Mouse (Mus musculus) cerebellum, adult 2 months (tissue): ENCODE measurements around the gene Inpp4b. TPM values are rescaled to one million over a fixed set of nuclear protein-coding genes. Genes with fewer than 3 reads are reported as not detected.

Experiments
- DNase-seq, 2 experiments: peaks; one replicate each; pipeline ENCODE4 v3.0.0; 2021
- H3K27ac ChIP-seq: fragments of 200-500 bp; 2 replicates; pipeline ENCODE4 v1.5.1; 2012; ENCODE audit warnings: low read length, control low read depth, inconsistent platforms; ENCODE audit not compliant: insufficient read depth
- H3K27me3 ChIP-seq: fragments of 200-500 bp; 2 replicates; pipeline ENCODE4 v1.6.1; 2012; ENCODE audit warnings: inconsistent platforms, mild to moderate bottlenecking, low read length, moderate library complexity; ENCODE audit not compliant: control insufficient read depth, insufficient read depth
- H3K4me1 ChIP-seq: fragments of 200-500 bp; 2 replicates; pipeline ENCODE4 v1.6.1; 2011; ENCODE audit warnings: low read length; ENCODE audit not compliant: control insufficient read depth, insufficient read depth
- H3K4me3 ChIP-seq: fragments of 200-500 bp; replicated peaks from 2 replicates; pipeline ENCODE3; 2011; ENCODE audit warnings: mild to moderate bottlenecking, low read depth, low read length, control low read depth; ENCODE audit not compliant: insufficient read depth
- CTCF ChIP-seq: fragments of 200-500 bp; IDR thresholded peaks from 2 replicates; pipeline ENCODE4 v1.5.1; 2011; ENCODE audit warnings: low read depth, mild to moderate bottlenecking, control low read depth, low read length, moderate library complexity, borderline replicate concordance; ENCODE audit not compliant: insufficient read depth
- POLR2A ChIP-seq: fragments of 200-500 bp; IDR thresholded peaks from 2 replicates; pipeline ENCODE4 v1.6.1; 2011; ENCODE audit warnings: low read length, control low read depth, borderline replicate concordance; ENCODE audit not compliant: insufficient read depth
- WGBS: fragments of 180-500 bp; shearing (Covaris S2); methylation state at CpG from one replicate; pipeline ENCODE4 v1.1.7; 2018; 5-methylcytosine and 5-hydroxymethylcytosine counted together
- polyA plus RNA-seq: library from polyadenylated mRNA; depleted of rRNA; stranded (reverse); fragments of >200 nt; gene quantifications from 2 replicates; pipeline ENCODE4 v1.2.3, GENCODE M21; 2012

Inpp4b gene
- polyA plus RNA-seq, 1 experiment, result 11.8 TPM

GRCm38 (mm10) chr8:81694893-81695292 is 352.5 kb downstream of the Inpp4b start:
- H3K4me1 ChIP-seq, result no peaks in the 10 kb centered on the region
- no peak overlapping the region for H3K4me3 ChIP-seq
- no peak for DNase-seq
- no peaks in the 10 kb centered on the region for H3K27me3 ChIP-seq
- WGBS, result 60% methylated on average over 2 of the region's 2 CpGs
- TF ChIP-seq POLR2A, result no peak
- TF ChIP-seq CTCF, result no peak
- no peak overlapping the region for H3K27ac ChIP-seq

DNA sequence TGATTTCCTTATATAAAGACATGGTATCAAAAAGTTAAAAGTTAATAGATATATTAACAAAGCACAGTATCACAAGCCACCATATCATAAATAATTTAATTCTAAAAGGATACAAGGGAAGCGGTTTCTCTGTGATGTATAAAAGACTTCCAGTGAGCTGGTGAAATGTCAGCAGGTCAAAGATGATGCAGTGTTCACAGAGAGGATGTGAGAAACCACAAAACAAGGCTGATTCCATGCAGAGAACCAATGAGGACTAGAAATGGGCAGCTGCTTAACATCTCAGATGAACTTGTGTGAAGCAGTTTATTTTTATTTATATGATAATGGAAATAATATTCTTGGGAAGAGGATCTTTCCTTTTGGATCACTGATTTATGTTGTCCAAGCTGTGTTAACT is 359.7 kb downstream of the Inpp4b start:
- Histone ChIP-seq H3K27me3 (no peaks in the 10 kb centered on the region), H3K4me3 (no peak overlapping the region), H3K27ac (no peak overlapping the region), H3K4me1 (0 out of 2 replicates have a peak, but pooled peaks cover 2% of the 10 kb centered on the region)
- DNase-seq, result no peak
- WGBS, result 88% methylated on average over 1 of the region's 1 CpGs
- TF ChIP-seq POLR2A, result no peak
- TF ChIP-seq CTCF, result no peak

DNA sequence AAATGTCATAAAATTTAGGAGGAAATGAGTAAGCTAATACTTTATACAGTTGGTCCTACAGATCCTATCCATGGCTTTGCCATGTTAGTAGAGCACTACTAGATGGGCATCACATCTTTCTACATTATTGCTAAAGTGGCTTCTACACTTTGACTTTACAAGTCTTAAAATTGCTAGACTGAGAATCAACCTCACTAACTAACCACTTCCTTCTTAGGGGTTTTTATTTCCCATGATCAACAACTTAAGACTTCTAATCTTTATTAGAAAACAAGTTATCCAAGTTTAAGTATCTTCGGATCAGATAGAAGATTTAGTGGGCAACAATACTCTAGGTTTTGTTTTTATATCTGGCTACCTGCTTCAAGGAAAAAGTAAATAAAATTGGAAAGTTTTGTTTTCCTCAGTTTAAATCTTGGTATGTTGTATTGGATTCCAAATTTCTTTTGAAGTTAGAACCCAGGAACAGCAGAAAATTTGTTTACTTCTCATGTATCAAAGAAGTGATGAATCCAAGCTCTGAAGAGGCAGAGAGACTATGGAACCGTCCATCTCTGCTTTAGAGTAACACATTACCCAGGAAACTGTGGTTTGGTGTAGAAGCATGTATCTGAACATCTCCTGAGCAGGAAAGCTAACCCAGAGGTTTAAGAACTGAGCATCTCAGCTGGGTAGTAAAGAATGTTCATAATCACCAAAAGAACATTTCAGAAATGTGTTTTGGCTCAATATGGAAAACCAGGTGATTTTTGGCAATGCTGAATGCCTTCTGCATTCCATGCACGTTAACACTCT is 361.4 kb downstream of the Inpp4b start:
- WGBS, result 73% methylated on average over 3 of the region's 3 CpGs
- TF ChIP-seq CTCF (no peak), POLR2A (no peak)
- DNase-seq, result no peak

DNA sequence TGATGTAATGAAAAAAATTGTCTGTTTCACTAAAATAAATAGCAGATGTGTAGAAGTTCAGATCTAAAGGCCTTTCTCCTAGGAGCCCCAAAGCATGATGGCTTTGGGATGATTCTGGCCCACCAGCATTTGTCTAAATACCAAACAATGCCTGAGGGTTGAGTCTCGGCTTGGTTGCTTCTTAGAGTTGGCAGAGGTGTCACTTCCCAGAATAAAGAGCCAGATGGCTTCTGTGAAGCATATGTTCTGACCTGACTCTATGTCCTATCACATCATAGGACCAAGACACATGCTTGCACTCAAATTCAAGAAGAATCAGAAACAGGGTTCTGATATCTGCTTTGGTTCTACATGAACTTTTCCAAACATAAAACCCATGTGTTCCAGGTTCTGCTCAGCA is 365.1 kb downstream of the Inpp4b start:
- Histone ChIP-seq H3K27ac (no peak overlapping the region), H3K4me1 (peaks cover 5% of the 10 kb centered on the region; the same call in 1 of the 2 replicates), H3K4me3 (no peak overlapping the region), H3K27me3 (no peaks in the 10 kb centered on the region)
- WGBS, result 3% methylated on average over 1 of the region's 1 CpGs
- TF ChIP-seq CTCF, result no peak
- TF ChIP-seq POLR2A, result no peak
- DNase-seq, result peak; percentile 42 to 80

More for the DNA sequence above, 361.4 kb downstream of the Inpp4b start:
- Histone ChIP-seq H3K4me3 (no peak overlapping the region), H3K27ac (no peak overlapping the region), H3K4me1 (peaks cover 5% of the 10 kb centered on the region; the same call in 1 of the 2 replicates), H3K27me3 (no peaks in the 10 kb centered on the region)

DNA sequence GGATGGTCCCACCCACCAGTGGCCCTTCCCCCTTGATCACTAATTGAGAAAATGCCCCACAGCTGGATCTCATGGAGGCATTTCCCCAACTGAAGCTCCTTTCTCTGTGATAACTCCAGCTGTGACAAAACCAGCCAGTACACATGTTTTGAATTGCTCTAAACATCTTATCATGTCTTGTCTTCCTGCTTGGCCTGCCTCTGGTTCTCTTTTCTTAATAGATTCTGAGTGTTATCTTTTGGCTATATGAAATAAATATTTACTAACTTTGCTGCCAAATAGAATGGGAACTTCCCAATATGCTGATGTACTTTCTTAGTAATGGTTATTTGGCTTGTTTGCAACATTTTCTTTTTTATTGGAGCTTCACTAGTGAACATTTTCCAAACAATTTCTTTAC is 389.0 kb downstream of the Inpp4b start:
- no peak overlapping the region for H3K27ac ChIP-seq
- no peak overlapping the region for H3K4me3 ChIP-seq
- no peak for DNase-seq
- TF ChIP-seq CTCF, result no peak
- no peak for TF ChIP-seq POLR2A
- no peaks in the 10 kb centered on the region for H3K27me3 ChIP-seq
- no peaks in the 10 kb centered on the region for H3K4me1 ChIP-seq

- Histone ChIP-seq H3K27me3 (no peaks in the 10 kb centered on the region), H3K4me3 (no peak overlapping the region), H3K27ac (no peak overlapping the region), H3K4me1 (no peaks in the 10 kb centered on the region)
- DNase-seq, result no peak
- no peak for TF ChIP-seq CTCF
- 96% methylated on average over 2 of the region's 2 CpGs for WGBS
These were observed 393.3 kb downstream of the Inpp4b start for GRCm38 (mm10) chr8:81735655-81736054.

GRCm38 (mm10) chr8:81736103-81736502 is 393.7 kb downstream of the Inpp4b start:
- Histone ChIP-seq H3K4me3 (no peak overlapping the region), H3K27me3 (no peaks in the 10 kb centered on the region), H3K4me1 (no peaks in the 10 kb centered on the region), H3K27ac (no peak overlapping the region)
- WGBS, result 94% methylated on average over 1 of the region's 1 CpGs
- no peak for TF ChIP-seq CTCF
- no peak for TF ChIP-seq POLR2A
- no peak for DNase-seq

DNA sequence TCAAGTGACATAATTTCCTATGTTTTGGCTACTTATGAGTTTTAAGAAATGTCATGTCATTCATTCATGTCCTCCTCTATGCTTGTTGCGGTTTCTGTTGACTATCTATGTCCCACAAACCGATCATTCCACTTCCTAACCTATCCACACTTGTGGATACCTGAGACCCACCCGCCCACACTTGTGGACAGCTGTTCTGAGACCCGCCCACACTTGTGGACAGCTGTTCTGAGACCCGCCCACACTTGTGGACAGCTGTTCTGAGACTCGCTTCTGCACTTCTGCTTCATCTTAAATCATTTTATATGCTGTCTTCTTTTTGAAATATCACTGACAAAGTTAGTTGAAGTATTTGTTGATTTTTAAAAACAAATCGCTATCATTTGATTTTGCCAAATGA is 400.2 kb downstream of the Inpp4b start:
- H3K27ac ChIP-seq, result no peak overlapping the region
- no peaks in the 10 kb centered on the region for H3K27me3 ChIP-seq
- no peaks in the 10 kb centered on the region for H3K4me1 ChIP-seq
- TF ChIP-seq POLR2A, result no peak
- no peak for TF ChIP-seq CTCF
- H3K4me3 ChIP-seq, result no peak overlapping the region
- 90% methylated on average over 7 of the region's 7 CpGs for WGBS
- DNase-seq, result no peak
